Mouse (Mus musculus) forebrain, embryonic 12.5 days (tissue): ENCODE results near the gene Olfr992. TPM values are rescaled to one million over a fixed set of nuclear protein-coding genes. Genes with fewer than 3 reads are reported as not detected.
"Not testable (repeated sequence)": the region's sequence is repeated elsewhere in the genome, so short reads cannot be mapped to it uniquely, and the experiment has no call there.

ENCODE experiments used
- ATAC-seq: fragments of 200-750 bp; cut with Nextera tagmentation; 2 replicates; pipeline ENCODE4 v1.8.0; 2017; ENCODE audit warnings: moderate TSS enrichment; ENCODE audit not compliant: low FRiP score
- H3K27ac ChIP-seq: fragments of 300-500 bp; sonication (generic); 2 replicates; pipeline ENCODE4 v1.5.1; 2016; ENCODE audit warnings: mild to moderate bottlenecking
- H3K27me3 ChIP-seq: fragments of 300-500 bp; sonication (generic); 2 replicates; pipeline ENCODE4 v1.6.1; 2016; ENCODE audit warnings: mild to moderate bottlenecking
- H3K36me3 ChIP-seq: fragments of 300-500 bp; sonication (generic); replicated peaks from 2 replicates; pipeline ENCODE4 v1.6.1; 2016; ENCODE audit warnings: mild to moderate bottlenecking
- H3K4me1 ChIP-seq: fragments of 300-500 bp; sonication (generic); 2 replicates; pipeline ENCODE4 v1.6.1; 2016
- H3K4me2 ChIP-seq: fragments of 300-500 bp; sonication (generic); 2 replicates; pipeline ENCODE4 v1.6.1; 2016; ENCODE audit warnings: mild to moderate bottlenecking, moderate library complexity
- H3K4me3 ChIP-seq: fragments of 300-500 bp; sonication (generic); replicated peaks from 2 replicates; pipeline ENCODE4 v1.5.1; 2016; ENCODE audit warnings: mild to moderate bottlenecking
- H3K9ac ChIP-seq: fragments of 300-500 bp; sonication (generic); 2 replicates; pipeline ENCODE4 v1.6.1; 2016; ENCODE audit warnings: mild to moderate bottlenecking
- H3K9me3 ChIP-seq: fragments of 300-500 bp; sonication (generic); 2 replicates; pipeline ENCODE4 v1.6.1; 2016
- WGBS: fragments of 180-500 bp; shearing (Covaris S2); methylation state at CpG from one replicate; pipeline ENCODE4 v1.1.7; 2016; 5-methylcytosine and 5-hydroxymethylcytosine counted together
- polyA plus RNA-seq: library from polyadenylated mRNA; unstranded; fragments of >200 nt; fragmentation: Nextera tagmentation; extraction: Ambion mirVana; gene quantifications from 2 replicates; pipeline ENCODE4 v1.2.1, GENCODE M21; 2016

The Olfr992 gene
- not detected in 2 replicates for polyA plus RNA-seq

DNA sequence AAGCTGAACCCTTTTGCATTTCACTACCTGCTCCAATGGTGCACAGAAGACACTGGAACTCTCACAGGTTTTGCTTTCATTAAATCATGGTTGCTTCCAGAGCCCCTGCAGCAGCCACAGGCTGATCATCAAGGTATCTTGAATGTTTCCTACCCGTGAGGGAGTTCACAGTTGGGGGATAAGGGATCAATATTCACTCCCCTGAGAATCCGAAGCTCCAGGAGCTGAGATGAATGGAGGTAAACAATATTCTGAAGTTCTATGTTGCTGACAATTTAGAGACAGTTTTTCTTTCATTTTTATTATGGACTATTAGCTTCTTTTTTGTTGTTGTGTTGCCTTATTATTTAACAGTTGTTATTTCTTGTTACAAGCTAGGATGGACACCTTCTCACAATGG, at the start of gene Olfr992:
TSS of gene Olfr992 (minus strand) at position 101 of the 400 bp plus-strand sequence.
- Histone ChIP-seq H3K27ac (no peak within 1 kb of the TSS), H3K9me3 (no peaks in the 10 kb centered on the region), H3K9ac (no peak within 1 kb of the TSS), H3K4me2 (no peak within 1 kb of the TSS), H3K36me3 (no peaks in the 10 kb centered on the region), H3K4me1 (no peaks in the 10 kb centered on the region), H3K4me3 (no peak within 1 kb of the TSS), H3K27me3 (no peaks in the 10 kb centered on the region)
- WGBS = 63% methylated on average over 2 of the region's 2 CpGs
- no peak for ATAC-seq

- Histone ChIP-seq H3K4me2 (no peak within 1 kb of the TSS), H3K9ac (no peak within 1 kb of the TSS), H3K36me3 (no peaks in the 10 kb centered on the region), H3K9me3 (no peaks in the 10 kb centered on the region), H3K27me3 (no peaks in the 10 kb centered on the region), H3K4me1 (no peaks in the 10 kb centered on the region), H3K27ac (no peak within 1 kb of the TSS), H3K4me3 (no peak within 1 kb of the TSS)
- ATAC-seq = no peak
- 15% methylated on average over 1 of the region's 1 CpGs for WGBS
These were observed 34.3 kb upstream of the Olfr992 start, which contains the start of gene Olfr995 for GRCm38 (mm10) chr2:85443539-85443938. Gene Olfr995, minus strand, starts transcription at chr2:85443639.

DNA sequence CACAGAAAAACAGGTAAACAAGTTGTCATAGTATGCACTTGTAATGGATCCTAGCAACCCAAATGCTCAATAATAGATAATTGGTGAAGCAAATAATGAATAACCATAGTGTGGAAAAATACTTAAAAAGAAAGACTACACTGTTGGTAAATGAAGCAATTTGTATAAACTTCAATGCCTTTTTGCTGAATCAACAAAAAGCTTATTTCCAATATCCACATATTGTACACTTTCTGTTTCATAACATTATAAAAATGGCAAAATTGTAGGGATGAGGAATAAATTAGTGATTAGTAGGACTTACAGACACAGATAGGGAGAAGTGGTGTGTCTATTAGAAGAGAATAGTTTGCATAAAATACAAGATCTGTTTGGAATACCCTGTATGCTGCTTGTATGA, 33.3 kb upstream of the Olfr992 start:
- no peak for ATAC-seq

GRCm38 (mm10) chr2:85436351-85436750, 27.1 kb upstream of the Olfr992 start, which contains the start of gene Olfr994:
Gene Olfr994, minus strand, starts transcription at chr2:85436451.
- H3K4me2 ChIP-seq = no peak within 1 kb of the TSS
- no peak within 1 kb of the TSS for H3K9ac ChIP-seq
- ATAC-seq = no peak
- no peaks in the 10 kb centered on the region for H3K4me1 ChIP-seq
- H3K36me3 ChIP-seq = no peaks in the 10 kb centered on the region
- no peaks in the 10 kb centered on the region for H3K27me3 ChIP-seq
- no peak within 1 kb of the TSS for H3K4me3 ChIP-seq
- no peak within 1 kb of the TSS for H3K27ac ChIP-seq
- no peaks in the 10 kb centered on the region for H3K9me3 ChIP-seq
- 87% methylated on average over 3 of the region's 3 CpGs for WGBS

More for the DNA sequence above, 33.3 kb upstream of the Olfr992 start:
- H3K27me3 ChIP-seq = no peaks in the 10 kb centered on the region
- no peaks in the 10 kb centered on the region for H3K4me1 ChIP-seq
- H3K4me3 ChIP-seq = no peak overlapping the region
- no peak overlapping the region for H3K27ac ChIP-seq
- no peaks in the 10 kb centered on the region for H3K9me3 ChIP-seq
- H3K4me2 ChIP-seq = no peak overlapping the region
- H3K36me3 ChIP-seq = no peaks in the 10 kb centered on the region
- H3K9ac ChIP-seq = no peak overlapping the region

- H3K9me3 ChIP-seq = no peaks in the 10 kb centered on the region
- no peak overlapping the region for H3K27ac ChIP-seq
- no peak overlapping the region for H3K4me3 ChIP-seq
- no peak overlapping the region for H3K9ac ChIP-seq
- H3K27me3 ChIP-seq = no peaks in the 10 kb centered on the region
- H3K4me2 ChIP-seq = no peak overlapping the region
- WGBS = 75% methylated on average over 1 of the region's 1 CpGs
- no peaks in the 10 kb centered on the region for H3K4me1 ChIP-seq
- H3K36me3 ChIP-seq = no peaks in the 10 kb centered on the region
- no peak for ATAC-seq
These were observed 16.6 kb upstream of the Olfr992 start for GRCm38 (mm10) chr2:85425893-85426292.

DNA sequence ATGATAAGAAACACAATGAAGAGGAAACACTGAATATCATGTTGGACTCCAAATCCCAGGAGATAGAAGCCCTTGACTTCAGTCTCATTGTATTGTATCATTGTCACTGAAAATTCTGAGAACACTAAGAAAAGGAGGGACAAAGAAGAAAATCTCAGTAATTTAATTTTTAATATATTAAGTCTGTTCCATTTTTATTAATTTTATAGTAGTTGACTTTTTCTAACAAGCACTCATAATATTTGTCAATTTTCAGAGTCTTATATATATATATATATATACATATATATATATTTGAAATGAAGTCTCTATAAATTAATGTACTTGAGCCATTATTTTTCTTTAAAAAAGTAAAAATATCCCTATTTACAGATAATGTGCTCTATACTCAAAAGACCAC, 5.5 kb upstream of the Olfr992 start, which contains the start of gene Olfr993:
TSS of gene Olfr993 (minus strand) at position 101 of the 400 bp plus-strand sequence.
- H3K27ac ChIP-seq = no peak within 1 kb of the TSS
- H3K27me3 ChIP-seq = no peaks in the 10 kb centered on the region
- no peaks in the 10 kb centered on the region for H3K4me1 ChIP-seq
- H3K4me3 ChIP-seq = no peak within 1 kb of the TSS
- no peaks in the 10 kb centered on the region for H3K36me3 ChIP-seq
- no peak for ATAC-seq
- no peak within 1 kb of the TSS for H3K4me2 ChIP-seq
- no peaks in the 10 kb centered on the region for H3K9me3 ChIP-seq
- H3K9ac ChIP-seq = no peak within 1 kb of the TSS

DNA sequence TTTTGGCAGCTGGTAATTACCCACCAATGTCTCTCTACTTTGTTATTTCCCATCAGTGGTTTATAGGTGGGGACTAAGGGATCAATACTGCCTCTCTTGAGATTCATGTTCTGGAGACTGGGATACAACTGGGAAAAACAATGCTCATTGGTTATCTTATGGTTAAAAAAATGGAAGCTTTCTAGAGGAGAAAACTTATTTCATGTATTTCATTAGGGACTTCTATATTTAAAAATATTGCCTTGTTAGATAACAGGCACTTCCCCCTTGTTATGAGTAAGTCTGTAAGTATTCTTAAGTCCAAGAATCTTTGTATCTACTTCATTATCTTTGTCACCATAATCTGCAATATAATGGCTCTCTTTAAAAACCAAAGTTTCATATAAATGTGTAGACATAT, 46.1 kb downstream of the Olfr992 start, which contains the start of gene Olfr988:
TSS of gene Olfr988 (minus strand) at position 101 of the 400 bp plus-strand sequence.
- H3K4me1 ChIP-seq, ATAC-seq, H3K4me3 ChIP-seq, H3K36me3 ChIP-seq, H3K9me3 ChIP-seq, H3K9ac ChIP-seq, H3K4me2 ChIP-seq, H3K27ac ChIP-seq, H3K27me3 ChIP-seq: not testable (repeated sequence)

Other genes starting within 250 kb of the Olfr992 start
- gene Lrrc55, start 212.3 kb downstream of the Olfr992 start, polyA plus RNA-seq = 2.8 and 3.1 TPM in 2 replicates
- gene Olfr987, start 70.2 kb downstream of the Olfr992 start, polyA plus RNA-seq = not detected in 2 replicates
- gene Olfr988, start 46.2 kb downstream of the Olfr992 start, polyA plus RNA-seq = not detected in 2 replicates
- not detected in 2 replicates for gene Olfr993, start 5.4 kb upstream of the Olfr992 start, polyA plus RNA-seq
- not detected in 2 replicates for gene Olfr994, start 27.0 kb upstream of the Olfr992 start, polyA plus RNA-seq
- not detected in 2 replicates for gene Olfr995, start 34.2 kb upstream of the Olfr992 start, polyA plus RNA-seq
- gene 4833423E24Rik, start 109.6 kb upstream of the Olfr992 start, polyA plus RNA-seq = not detected in 2 replicates
- not detected in 2 replicates for gene Olfr996, start 169.7 kb upstream of the Olfr992 start, polyA plus RNA-seq
- not detected in 2 replicates for gene Olfr998, start 179.5 kb upstream of the Olfr992 start, polyA plus RNA-seq
- not detected in 2 replicates for gene Olfr1000, start 202.4 kb upstream of the Olfr992 start, polyA plus RNA-seq
- not detected in 2 replicates for gene Olfr1002, start 241.2 kb upstream of the Olfr992 start, polyA plus RNA-seq